Mouse (Mus musculus): ENCODE measurements at regions not wholly inside any gene's neighbourhood (a gene's known extent, or its start where the extent isn't known, plus 50 kb on each side); places are given as distances from the start of the nearest gene placed in this dataset.

- no peak for TF ChIP-seq HCFC1 (IDR thresholded peaks at IDR 0.05; ENCODE audit: borderline replicate concordance, insufficient read depth, low read length)
- no peak for TF ChIP-seq ZNF384 (IDR thresholded peaks at IDR 0.05; ENCODE audit: low read depth, low read length)
- no peak for TF ChIP-seq ZC3H11A (IDR thresholded peaks at IDR 0.05; ENCODE audit: borderline replicate concordance, low read depth, low read length)
- no peak for TF ChIP-seq CHD2 (IDR thresholded peaks at IDR 0.05; ENCODE audit: low read depth, low read length)
Observed at GRCm38 (mm10) chr10:120717159-120717567, 181.7 kb downstream of the Msrb3 start.

All from ES-E14 (cell line).